Mouse (Mus musculus) embryonic fibroblast, embryonic 13.5 days (primary cell): ENCODE results near the gene Tctn1.

Experiments used
- CTCF ChIP-seq: IDR thresholded peaks from 2 replicates; pipeline ENCODE4 v1.5.1; 2011; ENCODE audit warnings: mild to moderate bottlenecking, control low read depth, low read length, moderate library complexity, borderline replicate concordance; ENCODE audit not compliant: insufficient read depth
- POLR2A ChIP-seq: IDR thresholded peaks from 2 replicates; pipeline ENCODE4 v1.6.1; 2011; ENCODE audit warnings: low read depth, mild to moderate bottlenecking, control low read depth, low read length, moderate library complexity

GRCm38 (mm10) chr5:122189115-122189514 is 75.1 kb downstream of the Tctn1 start:
- TF ChIP-seq CTCF: no peak
- no peak for TF ChIP-seq POLR2A
